Mouse (Mus musculus): ENCODE measurements around the gene E130208F15Rik.

DNA sequence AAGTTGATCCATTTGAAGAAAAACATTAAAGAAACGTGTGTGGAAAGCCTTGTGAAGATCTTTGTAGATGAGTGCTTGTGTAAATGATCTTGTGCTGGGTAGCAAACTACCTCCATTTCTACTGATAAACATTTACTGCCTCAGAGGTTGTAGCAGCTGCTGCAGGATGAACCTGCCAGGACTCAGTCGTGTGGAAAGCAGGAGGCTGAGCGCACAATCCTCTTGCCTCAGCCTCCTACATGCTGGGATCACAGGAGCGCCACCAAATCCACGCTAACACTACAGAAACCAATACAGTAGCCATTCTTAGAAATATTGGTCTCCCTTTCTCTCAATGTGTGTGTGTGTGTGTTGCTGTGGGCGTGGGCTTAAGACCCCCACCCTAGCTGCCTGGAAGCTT is 33.5 kb upstream of the E130208F15Rik start:
- no peak for TF ChIP-seq POLR2A (IDR thresholded peaks at IDR 0.05; ENCODE audit: borderline replicate concordance, low read depth, low read length)
- TF ChIP-seq CTCF (IDR thresholded peaks at IDR 0.05; ENCODE audit: low read depth, low read length): no peak
